Mouse (Mus musculus) ES-Bruce4 (cell line): ENCODE results near the gene Hspb7. TPM values are rescaled to one million over a fixed set of nuclear protein-coding genes. Genes with fewer than 3 reads are reported as not detected.

ENCODE experiments used
- H3K27ac ChIP-seq: 2 replicates; pipeline ENCODE4 v1.5.1; 2012; ENCODE audit warnings: low read length, inconsistent platforms; ENCODE audit not compliant: insufficient read depth
- H3K27me3 ChIP-seq: 2 replicates; pipeline ENCODE4 v1.6.1; 2012; ENCODE audit warnings: mild to moderate bottlenecking, low read length, inconsistent platforms; ENCODE audit not compliant: control insufficient read depth, poor library complexity, insufficient read depth, severe bottlenecking
- H3K36me3 ChIP-seq: 2 replicates; pipeline ENCODE4 v1.6.1; 2012; ENCODE audit warnings: inconsistent platforms, mild to moderate bottlenecking, low read length, moderate library complexity; ENCODE audit not compliant: control insufficient read depth, poor library complexity, insufficient read depth, severe bottlenecking
- H3K4me1 ChIP-seq: one replicate; pipeline ENCODE4 v1.8.1; 2011; ENCODE audit warnings: low read length; ENCODE audit not compliant: control insufficient read depth, insufficient read depth
- H3K4me3 ChIP-seq: 2 replicates; pipeline ENCODE4 v1.5.1; 2011; ENCODE audit warnings: low read depth, mild to moderate bottlenecking, low read length
- H3K9ac ChIP-seq: 2 replicates; pipeline ENCODE4 v1.6.1; 2012; ENCODE audit warnings: low read depth, mild to moderate bottlenecking, inconsistent platforms; ENCODE audit not compliant: poor library complexity, severe bottlenecking
- H3K9me3 ChIP-seq: replicated peaks from 2 replicates; pipeline ENCODE4 v1.6.1; 2012; ENCODE audit warnings: mild to moderate bottlenecking, low read length, inconsistent platforms; ENCODE audit not compliant: control insufficient read depth, poor library complexity, insufficient read depth, severe bottlenecking
- CTCF ChIP-seq: IDR thresholded peaks from one replicate; pipeline ENCODE4 v1.8.1; 2011; ENCODE audit warnings: low read depth, low read length
- EP300 ChIP-seq: IDR thresholded peaks from 2 replicates; pipeline ENCODE4 v1.6.1; 2011; ENCODE audit warnings: low read depth, low read length; ENCODE audit not compliant: insufficient read depth
- POLR2A ChIP-seq: IDR thresholded peaks from one replicate; pipeline ENCODE4 v1.8.1; 2011; ENCODE audit warnings: low read length; ENCODE audit not compliant: insufficient read depth
- polyA plus RNA-seq: library from polyadenylated mRNA; stranded (reverse); fragments of >200 nt; gene quantifications from 2 replicates; pipeline ENCODE4 v1.2.4, GENCODE M21; 2011; ENCODE audit warnings: low read depth; ENCODE audit not compliant: missing spikeins, insufficient read depth, insufficient read length

Gene Hspb7
- polyA plus RNA-seq, 1 experiment, result not detected

DNA sequence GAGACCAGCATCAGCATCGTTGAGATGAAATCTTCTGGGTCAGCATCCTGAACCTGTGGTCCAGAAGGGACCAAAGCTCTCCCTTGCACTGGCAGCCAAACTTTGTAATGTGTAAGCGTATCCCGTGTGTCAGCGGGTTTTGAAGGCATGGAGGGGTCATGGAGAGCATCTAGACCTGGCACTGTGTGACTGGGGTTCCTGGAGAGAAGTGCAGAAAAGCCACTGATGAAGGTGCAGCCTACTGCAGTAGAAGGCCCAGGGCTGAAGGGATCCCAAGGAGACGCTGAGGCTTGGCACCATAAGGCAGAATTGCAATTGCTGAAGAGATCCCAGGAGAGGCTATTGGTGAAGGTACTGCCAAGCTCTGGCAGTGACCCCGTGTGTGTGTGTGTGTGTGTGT, 8.8 kb downstream of the Hspb7 start:
- no peaks in the 10 kb centered on the region for H3K36me3 ChIP-seq
- no peak overlapping the region for H3K4me3 ChIP-seq
- no peak overlapping the region for H3K27ac ChIP-seq
- TF ChIP-seq POLR2A, result no peak
- no peaks in the 10 kb centered on the region for H3K9me3 ChIP-seq
- no peaks in the 10 kb centered on the region for H3K27me3 ChIP-seq
- H3K4me1 ChIP-seq, result peaks cover 3% of the 10 kb centered on the region
- no peak overlapping the region for H3K9ac ChIP-seq

DNA sequence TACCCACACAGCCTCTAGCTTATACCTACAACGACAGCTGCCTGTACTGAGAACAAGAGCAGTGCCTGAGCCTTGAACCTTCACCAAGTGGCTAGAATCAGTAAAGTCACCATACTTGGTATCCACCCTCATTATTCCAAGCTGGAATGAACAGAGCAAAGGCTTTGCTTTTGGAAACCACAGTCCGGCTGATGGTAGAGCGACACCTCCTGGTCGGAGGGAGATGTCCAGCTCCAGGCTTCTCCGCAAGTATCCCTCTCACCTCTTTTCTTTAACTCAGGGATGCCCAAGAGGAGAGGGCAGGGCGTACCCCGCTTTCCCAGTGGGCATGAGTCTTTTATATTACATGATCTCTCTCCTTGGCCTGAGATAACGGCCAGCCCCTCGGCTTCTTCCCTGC, 9.3 kb downstream of the Hspb7 start:
- H3K27me3 ChIP-seq, result no peaks in the 10 kb centered on the region
- H3K4me1 ChIP-seq, result peaks cover 3% of the 10 kb centered on the region
- no peak overlapping the region for H3K9ac ChIP-seq
- H3K27ac ChIP-seq, result no peak overlapping the region
- H3K9me3 ChIP-seq, result no peaks in the 10 kb centered on the region
- TF ChIP-seq CTCF (peak; percentile 86), EP300 (no peak)
- H3K36me3 ChIP-seq, result no peaks in the 10 kb centered on the region
- no peak overlapping the region for H3K4me3 ChIP-seq

DNA sequence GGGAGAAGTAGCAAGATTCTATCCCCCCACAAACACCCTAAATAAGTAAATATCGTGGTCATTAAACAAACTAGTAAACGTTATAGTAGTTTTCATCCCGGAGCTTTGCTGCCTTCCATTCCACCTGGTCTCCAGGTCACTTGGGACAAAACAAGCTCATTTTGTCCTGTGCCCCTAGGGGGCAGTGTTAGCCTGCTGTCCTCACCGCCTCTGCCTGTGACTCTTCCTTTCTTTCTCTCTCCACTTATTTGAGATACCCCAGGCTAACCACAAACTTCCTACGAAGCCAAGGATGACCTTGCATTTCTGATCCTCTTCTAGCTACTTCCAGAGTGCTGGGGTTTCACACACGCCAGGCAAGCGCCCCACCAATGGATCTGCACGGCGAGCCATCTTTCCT, 10.4 kb downstream of the Hspb7 start:
- Histone ChIP-seq H3K27ac (no peak overlapping the region), H3K27me3 (no peaks in the 10 kb centered on the region), H3K9ac (no peak overlapping the region), H3K36me3 (no peaks in the 10 kb centered on the region), H3K4me3 (no peak overlapping the region), H3K9me3 (no peaks in the 10 kb centered on the region), H3K4me1 (peaks cover 3% of the 10 kb centered on the region)
- TF ChIP-seq EP300, result no peak
- peak; percentile 89 for TF ChIP-seq CTCF

DNA sequence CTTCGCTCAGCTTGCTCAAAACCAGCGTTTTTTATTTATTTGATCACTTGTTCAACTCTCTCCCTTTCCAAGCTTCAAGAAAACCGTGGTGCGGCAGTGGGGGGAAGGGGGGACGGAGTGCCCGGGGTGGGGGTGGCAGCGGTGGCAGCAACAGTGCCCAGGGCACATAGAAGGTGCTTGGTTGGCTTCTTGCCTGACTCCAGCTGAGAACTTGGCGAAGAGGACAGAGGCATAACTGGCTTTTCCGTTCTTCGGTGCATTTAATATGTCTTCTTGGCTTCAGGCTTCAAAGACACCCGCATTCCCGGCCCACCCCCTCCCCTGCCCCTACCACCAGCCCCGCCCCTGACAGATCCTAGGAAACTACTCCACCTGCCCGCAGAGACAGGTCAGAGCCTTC, 12.1 kb downstream of the Hspb7 start:
- Histone ChIP-seq H3K36me3 (no peaks in the 10 kb centered on the region), H3K27me3 (no peaks in the 10 kb centered on the region), H3K9me3 (no peaks in the 10 kb centered on the region), H3K4me1 (peaks cover 3% of the 10 kb centered on the region), H3K9ac (no peak overlapping the region), H3K4me3 (no peak overlapping the region), H3K27ac (no peak overlapping the region)
- TF ChIP-seq CTCF (no peak), POLR2A (no peak), EP300 (no peak)

DNA sequence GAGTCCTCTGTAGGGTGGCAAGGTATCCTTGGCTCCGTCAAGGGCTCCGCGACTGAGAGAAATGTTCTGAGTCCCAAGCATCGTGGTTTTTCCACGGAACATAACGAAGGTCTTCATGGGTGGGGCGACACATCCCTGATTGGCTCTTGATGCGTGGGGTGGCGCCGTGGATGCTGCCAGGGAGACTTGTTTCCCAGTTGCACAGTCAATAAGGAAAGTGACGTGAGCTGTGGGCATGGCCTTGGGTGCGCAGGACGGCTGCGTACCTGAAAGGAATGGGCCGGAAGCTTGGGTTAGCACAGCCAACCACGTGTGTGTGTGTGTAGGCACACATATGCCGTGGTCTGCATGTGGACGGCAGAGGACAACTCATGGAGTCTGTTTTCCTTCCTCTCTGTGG, 12.6 kb downstream of the Hspb7 start:
- Histone ChIP-seq H3K27ac (no peak overlapping the region), H3K4me1 (peaks cover 3% of the 10 kb centered on the region), H3K4me3 (peak overlapping the region; percentile 14; the same call in 1 of the 2 replicates), H3K9me3 (no peaks in the 10 kb centered on the region), H3K36me3 (no peaks in the 10 kb centered on the region), H3K27me3 (no peaks in the 10 kb centered on the region), H3K9ac (no peak overlapping the region)
- TF ChIP-seq CTCF (no peak), POLR2A (no peak), EP300 (no peak)

DNA sequence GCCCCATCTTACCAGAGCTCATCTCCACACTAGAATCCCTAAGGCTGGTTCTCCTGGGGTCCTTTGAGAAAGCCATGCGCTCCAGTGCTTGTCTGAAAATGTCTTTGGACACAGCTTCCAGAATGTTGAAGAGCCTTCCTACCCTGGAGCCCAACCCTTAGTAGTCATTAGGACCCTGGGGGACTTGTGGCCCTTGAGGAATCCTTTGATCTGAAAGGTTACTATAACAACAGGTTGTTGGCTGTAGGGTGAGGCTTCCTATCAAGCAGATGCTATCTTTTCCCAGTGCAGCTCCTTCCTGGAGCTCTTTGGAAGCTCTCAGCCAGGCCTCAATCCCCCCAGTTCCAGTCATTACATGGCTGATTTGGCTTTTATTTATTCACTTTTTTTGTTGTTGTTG, 15.4 kb downstream of the Hspb7 start, which contains the start of gene Srarp:
Srarp (minus strand) TSS at position 132 of the 400 bp plus-strand sequence.
- Histone ChIP-seq H3K27me3 (no peaks in the 10 kb centered on the region), H3K4me1 (peaks cover 10% of the 10 kb centered on the region), H3K9me3 (no peaks in the 10 kb centered on the region), H3K9ac (no peak within 1 kb of the TSS), H3K27ac (no peak within 1 kb of the TSS), H3K4me3 (no peak within 1 kb of the TSS), H3K36me3 (no peaks in the 10 kb centered on the region)
- no peak for TF ChIP-seq EP300
- no peak for TF ChIP-seq POLR2A
- no peak for TF ChIP-seq CTCF
